Mouse (Mus musculus) forebrain, embryonic 16.5 days (tissue): Measurements from ENCODE around the gene Jag1. TPM values are rescaled to one million over a fixed set of nuclear protein-coding genes. Genes with fewer than 3 reads are reported as not detected.

Source experiments
- polyA plus RNA-seq: library from polyadenylated mRNA; unstranded; fragments of >200 nt; fragmentation: Nextera tagmentation; extraction: Ambion mirVana; gene quantifications from 2 replicates; pipeline ENCODE4 v1.2.1, GENCODE M21; 2015

The Jag1 gene
- polyA plus RNA-seq, 1 experiment from 2014 or later: 8.9 TPM

Other genes starting within 250 kb of the Jag1 start
- gene AL731706.2, start 231.0 kb downstream of the Jag1 start, polyA plus RNA-seq: 21.2 and 24.6 TPM in 2 replicates
- 12.4 and 12.6 TPM in 2 replicates for gene Slx4ip, start 225.4 kb downstream of the Jag1 start, polyA plus RNA-seq
- 22.3 and 23.3 TPM in 2 replicates for gene AL731706.1, start 225.3 kb downstream of the Jag1 start, polyA plus RNA-seq
- gene Mkks, start 225.3 kb downstream of the Jag1 start, polyA plus RNA-seq: 13.3 and 16.9 TPM in 2 replicates